Mouse (Mus musculus): ENCODE measurements around the gene Shisal2a.
A peak's percentile ranks its signal among the peaks of the same experiment; 100 is the strongest.
"Not testable (repeated sequence)": the region's sequence is repeated elsewhere in the genome, so short reads cannot be mapped to it uniquely, and the experiment has no call there.

Gene Shisal2a

DNA sequence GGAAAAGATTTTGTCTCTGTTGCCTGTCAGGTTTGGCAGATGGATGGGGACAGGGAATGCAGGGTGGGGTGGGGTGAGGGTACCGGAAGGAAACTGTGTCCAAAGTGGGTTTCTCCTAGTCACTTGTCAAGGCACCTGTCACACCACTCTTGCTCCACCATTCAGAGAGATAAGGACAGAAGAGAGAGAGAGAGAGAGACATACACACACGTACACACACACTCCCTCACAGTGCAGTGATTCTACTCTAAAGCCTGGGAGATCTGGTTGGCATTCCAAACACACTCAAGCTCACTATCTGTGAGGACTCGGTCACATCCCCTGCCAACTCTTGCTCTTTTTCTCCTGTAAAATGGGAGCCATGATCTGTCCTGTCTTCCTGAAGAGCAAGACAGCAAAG is 11.0 kb downstream of the Shisal2a start:
- no peak for DNase-seq (ENCODE audit: low read depth, low spot score)

DNA sequence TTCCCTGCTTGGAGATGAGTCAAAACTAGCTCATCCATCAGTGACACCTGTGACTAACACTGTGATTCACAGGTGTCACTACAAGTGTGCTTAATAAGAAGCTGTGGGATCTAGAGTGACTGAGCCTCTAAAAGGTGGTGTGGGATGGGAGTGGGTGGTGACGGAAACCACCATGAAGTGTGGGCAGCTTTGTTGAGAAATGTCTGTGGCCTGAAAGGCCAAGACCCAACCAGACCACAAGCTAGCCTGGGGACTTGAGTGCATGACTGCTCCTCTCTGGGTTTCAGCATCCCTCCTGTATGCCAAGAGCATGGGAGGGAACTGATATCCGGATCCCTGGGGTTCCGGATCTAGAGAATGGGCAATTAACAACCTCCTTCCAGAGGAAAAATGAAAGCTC is 11.7 kb downstream of the Shisal2a start:
- no peak for DNase-seq (ENCODE audit: low read depth, low spot score)

DNA sequence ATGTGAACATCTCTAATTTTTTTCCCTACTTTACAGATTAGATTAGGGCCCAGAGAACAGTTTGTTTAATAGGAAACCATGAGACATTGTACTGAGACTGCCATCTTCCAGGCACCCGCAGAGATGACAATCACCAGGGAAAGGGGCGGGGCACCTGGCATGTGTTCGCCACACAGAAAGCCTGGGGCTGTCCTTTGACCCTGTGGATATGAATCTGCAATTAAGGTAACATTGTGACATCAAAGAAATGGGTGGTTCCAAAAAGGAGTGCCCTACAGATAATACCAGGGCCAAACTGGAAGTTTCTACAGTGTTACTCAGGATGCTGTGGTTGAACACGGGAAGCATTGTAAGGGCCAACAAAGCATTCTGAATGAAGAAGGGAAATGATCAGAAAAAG is 12.7 kb downstream of the Shisal2a start:
- DNase-seq (ENCODE audit: low read depth, low spot score), result no peak

- DNase-seq (ENCODE audit: low read depth, low spot score), result no peak
Measured at GRCm38 (mm10) chr4:108369254-108369653, 13.9 kb downstream of the Shisal2a start.

DNA sequence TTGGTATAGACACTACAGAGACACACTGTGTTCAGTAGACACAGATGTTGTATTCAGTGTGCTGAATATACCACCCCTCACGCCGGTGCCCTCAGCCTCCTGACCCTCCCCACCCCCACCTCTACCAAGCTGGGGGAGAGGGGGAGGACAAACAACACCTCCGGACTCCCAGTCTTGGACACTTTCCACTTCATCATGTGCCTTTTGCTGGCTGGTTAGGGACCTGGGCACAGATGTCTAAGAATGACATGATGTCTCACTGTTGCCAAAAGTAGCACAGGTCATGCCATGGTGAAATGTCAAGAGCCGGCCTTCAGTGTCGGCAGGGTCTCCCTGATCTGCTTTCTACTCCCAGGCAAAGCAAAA is 19.1 kb downstream of the Shisal2a start:
- DNase-seq (ENCODE audit: low read depth, low spot score), result no peak

GRCm38 (mm10) chr4:108363355-108364110 is 19.6 kb downstream of the Shisal2a start:
- DNase-seq (ENCODE audit: low read depth, low spot score), result no peak

- DNase-seq (ENCODE audit: low read depth, low spot score), result peak; percentile 95
Measured at GRCm38 (mm10) chr4:108362321-108363261, 20.6 kb downstream of the Shisal2a start.

DNA sequence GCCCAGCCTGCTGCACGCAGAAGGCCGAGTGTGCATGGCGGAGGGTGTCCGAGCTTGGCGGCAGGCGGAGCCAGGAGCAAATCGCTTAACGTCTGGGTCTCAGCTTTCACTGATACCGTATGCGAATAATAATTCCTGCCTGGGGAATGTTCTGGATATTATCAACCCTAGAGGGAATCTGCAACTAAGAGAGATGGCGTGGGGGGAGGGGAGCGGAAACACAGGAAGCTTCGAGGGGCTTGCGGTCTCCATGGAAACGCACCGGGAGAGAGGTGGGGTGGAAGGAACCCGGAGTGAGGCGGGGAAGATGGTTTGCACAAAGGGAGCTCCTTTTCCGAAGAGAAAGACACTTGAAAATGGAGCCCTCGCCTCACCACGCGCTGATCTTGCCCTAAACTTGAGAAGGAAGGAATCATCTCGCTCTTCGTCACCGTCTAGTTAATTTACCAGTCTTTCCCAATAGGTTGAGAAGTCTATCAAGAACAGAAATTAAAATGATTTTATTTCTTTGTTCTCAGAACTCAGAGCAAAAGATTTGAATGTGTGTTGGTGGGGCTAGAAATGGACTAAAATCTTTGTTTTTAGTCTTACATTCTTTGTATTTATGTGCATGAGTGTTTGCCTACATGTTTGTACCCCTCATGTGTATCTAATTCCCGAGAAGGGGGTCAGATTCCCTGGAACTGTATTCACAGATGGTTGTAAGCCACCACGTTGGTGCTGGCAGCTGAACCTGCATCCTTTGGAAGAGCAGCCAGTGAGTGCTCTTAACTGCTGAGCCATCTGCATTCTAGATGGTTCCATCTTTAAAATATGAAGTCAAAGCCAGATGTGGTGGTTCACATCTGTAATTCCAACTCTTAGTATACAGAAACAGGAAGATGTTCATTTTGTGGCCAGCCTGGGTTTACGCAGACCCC is 22.8 kb downstream of the Shisal2a start:
- peak; percentile 94 for DNase-seq (ENCODE audit: low read depth, low spot score)

- DNase-seq (ENCODE audit: low read depth, low spot score), result no peak
Measured at GRCm38 (mm10) chr4:108358498-108358897, 24.7 kb downstream of the Shisal2a start.

- DNase-seq (ENCODE audit: low read depth, low spot score), result no peak
Measured at GRCm38 (mm10) chr4:108357458-108357857, 25.7 kb downstream of the Shisal2a start.

- not testable (repeated sequence) for DNase-seq (ENCODE audit: low read depth, low spot score)
Measured at GRCm38 (mm10) chr4:108353591-108353990, 29.6 kb downstream of the Shisal2a start.

- peak; percentile 93 for DNase-seq (ENCODE audit: low read depth, low spot score)
Measured at GRCm38 (mm10) chr4:108350819-108351218, 32.3 kb downstream of the Shisal2a start.

DNA sequence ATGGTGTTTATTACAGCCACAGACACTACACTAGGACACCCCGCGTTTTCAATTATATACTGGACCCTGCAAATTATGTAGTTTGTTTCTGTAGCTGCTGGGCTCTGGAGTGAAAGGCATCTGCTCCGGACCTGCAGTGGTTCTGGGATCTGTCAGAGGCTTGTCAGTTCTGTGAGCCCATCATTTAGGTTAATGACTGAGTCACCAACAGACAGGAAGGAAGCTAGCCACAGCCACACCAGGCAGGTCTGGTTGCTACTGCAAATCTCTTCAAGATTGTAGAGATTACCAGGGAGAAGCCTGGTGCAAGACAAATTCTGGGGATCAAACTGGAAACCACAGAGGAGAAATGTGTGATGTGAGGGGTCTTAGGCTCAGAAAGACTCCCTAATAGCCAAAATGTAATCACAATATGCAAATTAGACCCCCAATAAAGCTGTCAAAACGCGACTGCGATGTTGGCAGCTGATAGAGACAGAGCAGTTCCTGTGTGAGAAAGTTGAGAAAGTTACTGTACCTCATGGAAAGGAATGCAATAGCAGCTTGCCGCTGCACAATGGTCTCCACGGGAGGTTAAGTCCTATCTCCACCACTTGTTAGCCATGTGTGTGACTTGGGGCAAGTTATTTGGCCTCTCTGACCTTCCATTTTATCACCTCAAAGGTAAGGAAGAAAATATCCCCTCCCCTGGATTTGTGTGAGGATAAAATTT is 33.2 kb downstream of the Shisal2a start:
- DNase-seq (ENCODE audit: low read depth, low spot score), result peak; percentile 28

- DNase-seq (ENCODE audit: low read depth, low spot score), result no peak
Measured at GRCm38 (mm10) chr4:108349064-108349463, 34.1 kb downstream of the Shisal2a start.

- peak; percentile 80 for DNase-seq (ENCODE audit: low read depth, low spot score)
Measured at GRCm38 (mm10) chr4:108348256-108348875, 34.8 kb downstream of the Shisal2a start.

DNA sequence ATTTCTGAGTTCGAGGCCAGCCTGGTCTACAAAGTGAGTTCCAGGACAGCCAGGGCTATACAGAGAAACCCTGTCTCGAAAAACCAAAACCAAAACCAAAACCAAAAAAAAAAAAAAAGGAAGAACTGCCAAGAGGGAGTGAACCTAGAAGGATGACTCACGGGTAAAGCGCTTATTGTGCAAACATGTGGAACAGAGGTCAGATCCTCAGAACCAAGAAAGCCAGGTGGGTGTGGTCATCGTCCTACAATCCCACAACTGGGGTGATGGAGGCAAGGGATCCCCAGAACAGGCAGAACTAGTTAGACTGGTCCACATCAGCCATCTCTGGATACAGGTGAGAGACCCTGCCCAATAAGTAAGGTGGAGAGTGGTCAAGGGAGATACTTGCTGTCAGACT is 36.0 kb downstream of the Shisal2a start:
- DNase-seq (ENCODE audit: low read depth, low spot score), result no peak

DNA sequence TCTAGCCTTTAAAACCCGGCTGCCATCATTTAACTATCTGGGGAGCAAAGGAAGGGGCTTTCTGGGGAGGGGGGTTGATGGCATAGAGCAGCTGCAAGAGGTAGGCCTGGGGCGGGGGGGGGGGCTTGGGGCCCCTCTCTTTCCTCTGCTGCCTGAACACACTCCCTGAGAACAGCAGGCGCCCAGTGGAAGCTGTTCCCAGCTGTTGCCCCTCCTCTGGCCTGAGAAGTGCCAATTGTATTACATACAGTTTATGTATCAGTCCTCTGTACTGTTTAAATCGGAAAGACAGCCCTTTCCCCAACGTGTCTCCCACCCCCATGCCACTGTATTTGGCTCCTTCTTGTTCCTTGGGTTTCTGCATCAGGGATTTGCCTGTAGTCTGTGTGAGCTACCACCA is 37.3 kb downstream of the Shisal2a start:
- DNase-seq (ENCODE audit: low read depth, low spot score), result no peak

DNA sequence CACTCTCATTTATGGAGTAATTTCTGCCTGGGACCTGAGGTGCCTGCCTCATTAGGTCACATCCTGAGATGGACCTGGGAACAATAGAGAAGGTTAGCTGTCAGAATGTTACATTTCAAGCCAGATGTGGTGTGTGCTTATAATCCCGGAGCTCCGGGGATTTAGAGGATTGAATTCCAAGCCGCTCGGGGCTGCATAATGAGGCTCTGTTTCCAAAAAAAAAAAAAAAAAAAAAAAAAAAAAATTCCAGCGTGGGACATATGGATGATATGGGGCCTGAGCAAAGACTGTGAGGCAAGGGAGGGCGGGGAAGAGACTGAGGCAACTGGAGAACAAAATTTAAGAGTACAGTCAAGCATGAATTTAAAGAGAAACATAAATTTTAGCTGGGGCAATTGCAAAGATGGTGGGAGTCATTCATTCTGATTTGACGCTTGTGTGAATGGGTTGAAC is 38.5 kb downstream of the Shisal2a start:
- DNase-seq (ENCODE audit: low read depth, low spot score), result no peak

DNA sequence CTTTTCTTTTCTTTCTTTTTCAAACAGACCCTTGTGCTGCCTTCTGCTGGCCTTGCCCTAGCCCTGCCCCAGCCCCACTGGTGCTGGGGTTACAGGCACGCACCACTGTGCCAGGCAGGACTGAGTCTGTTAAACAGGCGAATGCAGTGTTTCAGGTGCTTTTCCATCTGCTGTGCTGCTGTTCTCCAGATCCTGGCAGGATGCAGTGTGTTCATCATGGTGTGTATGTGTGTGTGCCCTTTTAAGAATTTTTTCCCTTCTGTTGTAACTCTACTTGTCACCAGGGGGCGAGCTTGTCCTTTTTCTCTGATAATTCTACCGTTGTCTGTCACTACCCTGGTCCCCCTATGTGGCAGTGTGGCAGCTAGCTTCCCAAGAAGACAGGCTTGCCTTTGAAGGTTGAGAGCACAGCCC is 43.9 kb downstream of the Shisal2a start:
- DNase-seq (ENCODE audit: low read depth, low spot score), result peak; percentile 82

DNA sequence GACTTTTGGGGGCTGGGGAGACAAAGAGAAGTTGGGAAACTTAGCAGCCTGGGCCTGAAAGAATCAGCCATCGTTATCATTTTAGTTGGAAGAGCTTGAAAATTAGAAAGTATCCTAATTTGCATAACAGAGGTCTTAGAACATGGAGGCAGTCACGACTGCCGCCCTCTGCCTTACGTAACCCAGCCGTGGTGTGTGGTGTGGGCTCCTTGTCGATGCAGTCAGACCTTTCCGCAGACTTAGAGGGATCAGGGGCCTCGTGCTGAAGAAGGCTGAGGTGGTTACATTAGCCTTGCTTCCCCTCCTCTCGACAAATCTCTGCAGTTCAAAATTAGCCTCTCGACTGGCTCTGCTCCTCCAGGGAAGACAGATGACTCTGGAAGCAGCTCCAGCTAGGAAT is 44.3 kb downstream of the Shisal2a start:
- DNase-seq (ENCODE audit: low read depth, low spot score), result no peak

Measured in forelimb bud, embryonic 11.5 days (tissue).